Mouse (Mus musculus) embryo, embryonic 11.5 days (tissue): ENCODE measurements at regions not wholly inside any gene's neighbourhood (a gene's known extent, or its start where the extent isn't known, plus 50 kb on each side); places are given as distances from the start of the nearest gene placed in this dataset.
"Not testable (repeated sequence)": the region's sequence is repeated elsewhere in the genome, so short reads cannot be mapped to it uniquely, and the experiment has no call there.

ENCODE experiments used
- DNase-seq: peaks from one replicate; pipeline ENCODE4 v3.0.0-alpha.2; 2012; ENCODE audit warnings: low read depth, low spot score

DNA sequence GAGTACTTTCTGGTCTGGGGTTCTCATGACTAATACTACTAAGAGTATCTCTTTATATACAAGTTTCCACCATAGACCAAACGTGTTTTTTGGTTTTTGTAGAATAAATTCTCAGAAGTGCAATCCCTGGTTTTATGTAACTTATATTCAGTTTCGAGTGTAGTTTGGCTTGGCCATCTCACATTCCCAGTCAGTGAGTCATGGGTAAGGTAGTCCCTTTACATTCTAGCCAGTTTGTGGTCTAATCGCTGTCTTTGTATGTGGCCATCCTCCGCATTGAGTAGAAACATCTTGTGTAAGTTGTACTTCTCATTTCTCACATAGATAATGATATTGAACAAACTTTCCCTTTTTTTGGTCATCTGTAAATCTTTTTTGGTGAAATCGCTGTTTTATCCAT lies 88.3 kb downstream of the Anxa5 start:
- no peak for DNase-seq

DNA sequence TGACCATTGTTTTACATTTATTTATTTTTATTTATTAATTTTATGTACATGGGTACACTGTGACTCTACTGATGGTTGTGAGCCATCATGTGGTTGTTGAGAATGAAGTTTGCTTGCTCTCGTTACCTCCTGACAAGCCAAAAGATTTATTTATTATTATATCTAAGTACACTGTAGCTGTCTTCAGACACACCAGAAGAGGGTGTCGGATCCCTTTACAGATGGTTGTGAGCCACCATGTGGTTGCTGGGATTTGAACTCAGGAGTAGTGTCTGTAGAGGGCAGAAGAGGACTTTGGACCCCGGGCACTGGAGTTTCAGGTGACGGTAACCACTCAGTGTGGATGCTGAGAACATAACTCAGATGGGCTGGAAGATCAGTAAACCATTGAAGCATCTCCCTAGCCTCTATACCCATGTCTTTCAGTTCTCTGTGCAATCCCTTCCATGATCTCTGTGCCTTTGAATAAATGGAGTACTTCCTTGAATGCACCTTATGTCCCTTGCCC lies 92.2 kb downstream of the Anxa5 start:
- no peak for DNase-seq

DNA sequence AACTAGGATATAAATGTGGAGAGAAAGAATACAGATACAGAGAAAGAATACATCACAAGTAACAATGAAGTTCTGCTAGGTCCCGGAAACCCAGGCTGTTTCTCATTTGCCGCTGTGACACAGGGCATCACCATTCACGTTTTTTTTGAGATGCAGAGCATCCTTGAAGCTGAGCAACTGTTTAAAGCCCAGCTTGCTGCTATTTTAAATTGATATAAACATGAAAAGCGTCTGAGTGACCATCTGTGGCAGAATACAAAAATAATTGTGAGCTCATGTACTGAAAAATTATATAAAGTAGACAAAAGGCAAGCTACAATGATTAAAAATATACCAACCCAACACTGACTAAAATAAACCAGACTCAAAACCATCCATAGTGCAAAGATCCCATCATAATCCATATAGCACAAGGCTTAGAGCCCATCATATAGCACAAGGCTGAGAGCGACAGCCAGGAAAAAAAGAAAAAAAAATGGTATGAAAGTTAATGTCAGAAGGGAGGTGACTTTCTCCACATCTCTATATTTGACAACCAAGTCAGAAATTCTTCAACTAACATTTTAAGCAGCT lies 94.0 kb downstream of the Anxa5 start:
- DNase-seq: no peak

DNA sequence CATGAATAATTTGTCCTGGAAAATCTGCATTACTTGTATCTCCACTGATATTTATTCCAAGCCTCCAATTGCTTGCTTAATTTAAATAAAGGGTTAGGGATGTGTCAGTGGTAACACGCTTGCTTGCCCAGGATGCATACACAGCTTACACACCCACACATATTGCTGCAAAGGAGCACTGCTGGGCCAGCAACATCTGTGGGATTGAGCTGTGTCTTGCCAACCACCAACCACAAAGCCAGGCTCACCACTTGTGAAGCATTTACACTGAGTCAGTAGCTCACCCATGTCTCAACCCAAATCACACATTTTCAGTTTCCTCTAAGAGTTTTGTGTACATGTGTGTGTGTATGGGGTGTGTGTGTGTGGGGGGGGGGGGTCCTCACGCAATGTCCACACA lies 100.0 kb downstream of the Anxa5 start:
- no peak for DNase-seq

- no peak for DNase-seq
Measured at GRCm38 (mm10) chr3:36374939-36375338, 100.8 kb downstream of the Anxa5 start.

DNA sequence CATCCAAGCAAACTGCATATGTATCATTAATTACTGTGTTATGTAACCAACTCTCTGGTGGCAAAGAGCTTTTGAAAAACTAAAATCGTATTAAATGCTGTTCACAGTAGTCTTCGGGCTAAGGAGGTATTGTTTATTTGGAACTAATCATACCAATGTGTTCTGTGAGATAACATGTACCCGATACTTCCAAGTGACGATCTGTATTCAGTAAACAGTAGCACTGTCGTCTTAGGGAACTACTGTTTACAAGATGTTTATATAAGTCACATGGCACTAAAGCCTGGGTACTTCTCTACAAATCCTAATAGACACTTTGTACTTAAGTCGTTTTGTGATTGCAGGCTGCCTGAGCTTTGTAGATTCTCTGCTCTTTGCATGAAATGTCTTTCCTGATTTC lies 114.8 kb downstream of the Anxa5 start:
- no peak for DNase-seq

DNA sequence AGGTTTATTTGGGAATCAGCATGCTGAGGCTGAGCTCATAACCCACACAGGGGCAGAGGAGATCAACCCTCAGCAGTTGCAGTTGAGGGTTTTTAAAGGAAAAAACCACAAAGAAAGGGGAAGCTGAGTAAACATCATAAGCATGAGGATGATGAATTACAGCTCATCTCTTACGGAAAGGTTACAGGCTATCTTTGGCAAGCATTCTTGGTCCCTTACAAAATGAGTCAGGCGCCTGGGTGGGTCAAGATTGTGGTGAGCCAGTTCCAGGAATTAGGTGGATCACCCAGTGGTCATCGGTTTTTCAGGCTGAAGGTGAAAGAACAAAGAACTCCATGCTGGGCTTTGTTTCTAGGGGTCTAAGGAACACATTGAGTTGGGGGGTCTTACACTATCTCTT lies 121.5 kb downstream of the Anxa5 start:
- not testable (repeated sequence) for DNase-seq

GRCm38 (mm10) chr3:36352032-36352742 lies 123.5 kb downstream of the Anxa5 start:
- no peak for DNase-seq

DNA sequence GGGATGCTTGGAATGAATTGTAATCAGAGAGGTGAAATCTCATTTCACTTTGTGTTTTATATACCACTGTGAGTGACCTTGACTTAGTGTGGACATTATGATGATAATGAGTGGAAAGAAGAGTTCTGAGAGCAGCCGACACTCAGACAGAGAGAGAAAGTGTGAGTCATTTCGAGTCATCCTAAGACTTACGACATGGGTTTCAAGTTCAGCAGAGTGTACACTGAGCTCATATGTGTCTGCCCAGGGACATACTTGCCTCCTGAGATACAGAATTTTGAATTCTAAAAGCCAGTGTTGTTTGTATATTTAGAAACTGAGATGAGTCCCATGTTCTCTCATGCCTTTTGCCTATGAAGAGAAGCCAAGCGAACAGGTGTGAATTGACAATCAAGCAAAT lies 126.6 kb downstream of the Anxa5 start:
- DNase-seq: no peak

- no peak for DNase-seq
Measured at GRCm38 (mm10) chr3:36340889-36341533, 118.9 kb upstream of the Qrfpr start.

GRCm38 (mm10) chr3:36339656-36340055 lies 117.5 kb upstream of the Qrfpr start:
- no peak for DNase-seq

DNA sequence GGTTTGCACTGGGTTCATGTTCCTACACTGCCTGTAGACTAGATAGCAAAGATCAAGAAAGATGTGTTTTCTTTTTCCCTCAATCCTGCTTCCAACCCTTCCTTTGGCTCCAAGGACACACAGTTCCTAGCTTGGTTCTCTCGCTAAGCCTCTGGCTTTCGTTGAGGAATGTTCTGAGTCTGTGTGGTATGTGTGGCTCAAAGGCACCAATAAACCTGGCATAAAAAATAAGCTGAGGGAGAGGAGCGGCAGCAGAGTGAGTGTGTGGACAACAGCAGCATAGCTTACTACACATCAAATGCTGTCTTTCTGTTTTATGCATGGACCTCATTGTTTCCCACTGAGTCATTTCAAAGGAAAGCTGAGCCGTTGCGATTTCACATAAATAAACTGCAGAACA lies 112.2 kb upstream of the Qrfpr start:
- no peak for DNase-seq

- DNase-seq: no peak
Measured at GRCm38 (mm10) chr3:36332016-36332415, 109.9 kb upstream of the Qrfpr start.

DNA sequence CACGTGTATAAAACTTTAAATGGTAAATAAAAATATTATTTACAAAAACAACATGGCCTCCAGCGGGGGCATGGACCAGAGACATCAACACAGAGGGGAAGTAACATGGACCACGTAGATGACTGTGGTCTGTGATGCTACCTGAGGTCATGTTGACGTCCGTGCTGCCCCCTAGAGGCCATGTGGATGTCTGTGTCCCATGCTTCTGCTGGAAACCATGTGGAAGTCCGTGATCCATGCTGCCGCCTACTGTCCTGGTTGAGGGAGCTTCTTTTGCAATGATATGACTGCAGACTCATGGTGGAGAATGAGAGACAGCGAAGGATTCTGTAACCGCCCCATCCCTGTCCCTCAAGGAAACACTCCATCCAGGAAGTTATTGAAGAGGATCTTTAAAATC lies 108.5 kb upstream of the Qrfpr start:
- DNase-seq: peak; percentile 30

- no peak for DNase-seq
Measured at GRCm38 (mm10) chr3:36329631-36330030, 107.5 kb upstream of the Qrfpr start.

GRCm38 (mm10) chr3:36328927-36329326 lies 106.8 kb upstream of the Qrfpr start:
- DNase-seq: no peak

DNA sequence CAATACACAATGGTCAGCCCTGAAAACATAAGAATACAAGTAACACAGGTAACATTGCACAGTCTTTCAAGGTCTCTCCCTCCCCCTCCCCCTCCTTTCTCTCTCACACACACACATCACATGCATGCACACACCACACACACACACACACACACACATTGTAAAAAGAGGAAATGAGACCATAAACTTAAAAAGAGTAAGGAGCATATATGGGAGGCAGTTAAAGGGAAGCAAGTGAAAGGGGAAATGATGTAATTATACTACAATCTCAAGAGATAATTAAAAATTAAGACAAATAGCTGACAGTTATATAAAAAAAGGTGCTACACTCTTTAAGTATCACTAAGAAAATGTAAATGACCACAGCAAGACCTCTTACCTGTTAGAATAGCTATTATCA lies 96.5 kb upstream of the Qrfpr start:
- no peak for DNase-seq

- no peak for DNase-seq
Measured at GRCm38 (mm10) chr3:36311337-36311736, 89.2 kb upstream of the Qrfpr start.

DNA sequence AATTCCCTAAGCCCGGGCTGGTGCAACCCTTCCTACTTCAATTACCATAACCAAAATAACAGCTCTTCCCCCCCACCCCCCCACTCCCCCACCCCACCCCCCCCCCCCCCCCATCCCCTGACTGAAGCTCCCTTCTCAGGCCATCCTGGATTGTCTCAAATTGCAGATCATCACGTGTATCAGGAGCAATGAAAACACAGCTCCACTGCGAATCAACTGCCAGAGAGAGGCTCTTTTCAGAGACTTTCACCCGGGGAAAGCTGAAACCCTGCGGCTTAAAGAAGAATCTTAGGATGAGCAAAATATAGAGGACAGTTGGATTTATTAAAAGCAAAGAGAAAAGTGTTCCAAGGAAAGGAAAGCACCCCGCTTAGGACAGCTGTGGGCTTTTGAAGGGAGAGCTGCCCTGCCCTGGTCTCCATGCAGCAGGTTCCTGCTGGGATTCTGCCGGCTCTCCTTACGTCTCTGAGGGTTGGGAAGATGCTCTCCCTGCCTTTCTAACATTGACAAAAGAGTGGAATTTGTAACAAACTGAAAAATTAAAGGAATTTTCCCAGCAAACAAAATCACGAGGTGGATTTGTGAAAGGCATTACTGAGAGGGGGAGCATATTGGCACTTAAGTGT lies 88.6 kb upstream of the Qrfpr start:
- no peak for DNase-seq

GRCm38 (mm10) chr3:36296792-36297191 lies 74.7 kb upstream of the Qrfpr start:
- DNase-seq: no peak

DNA sequence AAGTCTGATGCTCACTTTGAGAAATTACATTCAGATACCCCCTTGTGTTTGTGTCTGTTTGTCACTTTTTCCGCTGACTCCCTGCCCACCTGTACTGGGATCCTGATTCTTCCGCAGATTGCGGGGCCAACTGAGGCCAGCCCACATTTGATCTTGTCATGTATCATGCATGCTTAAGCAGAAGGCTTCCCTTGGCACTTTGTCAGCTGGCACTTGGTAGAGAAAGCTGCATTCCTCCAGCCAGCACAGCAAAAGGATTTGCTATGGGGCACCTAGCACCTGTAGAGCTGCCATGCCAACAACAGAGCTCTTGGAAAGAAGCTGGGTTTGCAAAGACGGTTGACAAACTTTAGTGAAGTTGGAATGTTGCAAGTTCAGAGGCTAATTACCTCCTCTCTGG lies 69.9 kb upstream of the Qrfpr start:
- no peak for DNase-seq

DNA sequence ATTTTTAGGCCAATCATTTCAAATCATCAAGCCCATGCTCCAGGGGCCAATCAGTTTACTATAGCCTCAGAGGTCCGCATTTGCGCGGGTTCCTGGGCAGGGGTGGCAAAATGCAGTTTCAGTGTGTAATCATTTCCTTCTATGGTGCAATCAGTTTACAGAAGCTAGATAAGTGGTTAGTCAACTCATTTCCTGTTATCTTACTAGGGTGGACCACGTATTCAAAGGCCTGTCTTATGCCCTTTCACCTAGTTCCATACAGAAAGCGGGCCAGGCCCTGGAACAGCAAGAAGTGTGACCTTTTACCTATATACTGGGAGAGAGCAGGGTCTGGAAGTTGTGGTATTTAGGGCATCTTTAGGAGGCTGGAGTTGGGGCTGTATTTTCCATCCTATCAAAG lies 62.0 kb upstream of the Qrfpr start:
- DNase-seq: no peak

- no peak for DNase-seq
Measured at GRCm38 (mm10) chr3:36275502-36275901, 53.4 kb upstream of the Qrfpr start.
